Mouse (Mus musculus) hindbrain, embryonic 14.5 days (tissue): ENCODE data around the gene Pcdh9. TPM values are rescaled to one million over a fixed set of nuclear protein-coding genes. Genes with fewer than 3 reads are reported as not detected.

Experiments used
- ATAC-seq: fragments of 200-750 bp; cut with Nextera tagmentation; 2 replicates; pipeline ENCODE4 v1.8.0; 2017; ENCODE audit warnings: moderate number of reproducible peaks, mild to moderate bottlenecking, moderate TSS enrichment, moderate library complexity; ENCODE audit not compliant: low FRiP score
- DNase-seq: peaks from one replicate; pipeline ENCODE4 v3.0.0-alpha.2; 2015; ENCODE audit warnings: low spot score
- H3K27ac ChIP-seq: fragments of 300-500 bp; sonication (generic); 2 replicates; pipeline ENCODE4 v1.5.1; 2014; ENCODE audit warnings: mild to moderate bottlenecking, moderate library complexity
- H3K27me3 ChIP-seq: fragments of 300-500 bp; sonication (generic); 2 replicates; pipeline ENCODE4 v1.6.1; 2014; ENCODE audit warnings: mild to moderate bottlenecking, low read length, mixed read lengths; ENCODE audit not compliant: control insufficient read depth, insufficient read depth
- H3K36me3 ChIP-seq: fragments of 300-500 bp; sonication (generic); replicated peaks from 2 replicates; pipeline ENCODE4 v1.6.1; 2014; ENCODE audit not compliant: control insufficient read depth, insufficient read depth
- H3K4me1 ChIP-seq: fragments of 300-500 bp; sonication (generic); replicated peaks from 2 replicates; pipeline ENCODE4 v1.6.1; 2014; ENCODE audit warnings: antibody characterized with exemption, low read length, mixed read lengths; ENCODE audit not compliant: control insufficient read depth, insufficient read depth
- H3K4me2 ChIP-seq: fragments of 300-500 bp; sonication (generic); replicated peaks from 2 replicates; pipeline ENCODE4 v1.6.1; 2014; ENCODE audit warnings: mild to moderate bottlenecking, moderate library complexity
- H3K4me3 ChIP-seq: fragments of 300-500 bp; sonication (generic); replicated peaks from 2 replicates; pipeline ENCODE4 v1.5.1; 2014; ENCODE audit warnings: mild to moderate bottlenecking, low read length
- H3K9ac ChIP-seq: fragments of 300-500 bp; sonication (generic); 2 replicates; pipeline ENCODE4 v1.6.1; 2014
- H3K9me3 ChIP-seq: fragments of 300-500 bp; sonication (generic); 2 replicates; pipeline ENCODE4 v1.6.1; 2016; ENCODE audit warnings: low read length; ENCODE audit not compliant: control insufficient read depth
- WGBS: fragments of 180-500 bp; shearing (Covaris S2); extraction: QIAGEN DNeasy Blood & Tissue Kit; methylation state at CpG from one replicate; pipeline ENCODE4 v1.1.7; 2014; 5-methylcytosine and 5-hydroxymethylcytosine counted together
- polyA plus RNA-seq: library from polyadenylated mRNA; unstranded; fragments of >200 nt; fragmentation: Nextera tagmentation; extraction: Ambion mirVana; gene quantifications from 2 replicates; pipeline ENCODE4 v1.2.1, GENCODE M21; 2014

The Pcdh9 gene
- polyA plus RNA-seq, 1 experiment from 2014 or later = 177 TPM

- WGBS = 46% methylated on average over 4 of the region's 4 CpGs
- no peak overlapping the region for H3K9ac ChIP-seq
- H3K27me3 ChIP-seq = no peaks in the 10 kb centered on the region
Observed at GRCm38 (mm10) chr14:93070140-93070539, 820.3 kb downstream of the Pcdh9 start.

GRCm38 (mm10) chr14:93067411-93068336 is 822.8 kb downstream of the Pcdh9 start:
- no peaks in the 10 kb centered on the region for H3K36me3 ChIP-seq
- peaks cover 22% of the 10 kb centered on the region for H3K4me1 ChIP-seq
- H3K4me3 ChIP-seq = no peak overlapping the region
- WGBS = 20% methylated on average over 5 of the region's 5 CpGs
- H3K4me2 ChIP-seq = 0 out of 2 replicates have a peak overlapping the region, but pooled peaks have one; percentile 17
- H3K9ac ChIP-seq = no peak overlapping the region
- H3K27ac ChIP-seq = peak overlapping the region; percentile 64
- peak; percentile 87 for ATAC-seq
- DNase-seq = peak; percentile 37
- no peaks in the 10 kb centered on the region for H3K9me3 ChIP-seq
- H3K27me3 ChIP-seq = no peaks in the 10 kb centered on the region

More at GRCm38 (mm10) chr14:93070140-93070539, 820.3 kb downstream of the Pcdh9 start:
- Histone ChIP-seq H3K36me3 (no peaks in the 10 kb centered on the region), H3K27ac (no peak overlapping the region), H3K4me3 (no peak overlapping the region), H3K4me2 (no peak overlapping the region), H3K9me3 (no peaks in the 10 kb centered on the region), H3K4me1 (peaks cover 22% of the 10 kb centered on the region)
- DNase-seq (no peak), ATAC-seq (no peak)

GRCm38 (mm10) chr14:93066732-93067410 is 823.6 kb downstream of the Pcdh9 start:
- H3K36me3 ChIP-seq = no peaks in the 10 kb centered on the region
- H3K9me3 ChIP-seq = no peaks in the 10 kb centered on the region
- H3K4me3 ChIP-seq = no peak overlapping the region
- H3K4me2 ChIP-seq = 0 out of 2 replicates have a peak overlapping the region, but pooled peaks have one; percentile 17
- H3K27me3 ChIP-seq = no peaks in the 10 kb centered on the region
- H3K4me1 ChIP-seq = peaks cover 22% of the 10 kb centered on the region
- H3K27ac ChIP-seq = peak overlapping the region; percentile 64
- 21% methylated on average over 8 of the region's 8 CpGs for WGBS
- DNase-seq (peak; percentile 27), ATAC-seq (peak; percentile 81)
- no peak overlapping the region for H3K9ac ChIP-seq

DNA sequence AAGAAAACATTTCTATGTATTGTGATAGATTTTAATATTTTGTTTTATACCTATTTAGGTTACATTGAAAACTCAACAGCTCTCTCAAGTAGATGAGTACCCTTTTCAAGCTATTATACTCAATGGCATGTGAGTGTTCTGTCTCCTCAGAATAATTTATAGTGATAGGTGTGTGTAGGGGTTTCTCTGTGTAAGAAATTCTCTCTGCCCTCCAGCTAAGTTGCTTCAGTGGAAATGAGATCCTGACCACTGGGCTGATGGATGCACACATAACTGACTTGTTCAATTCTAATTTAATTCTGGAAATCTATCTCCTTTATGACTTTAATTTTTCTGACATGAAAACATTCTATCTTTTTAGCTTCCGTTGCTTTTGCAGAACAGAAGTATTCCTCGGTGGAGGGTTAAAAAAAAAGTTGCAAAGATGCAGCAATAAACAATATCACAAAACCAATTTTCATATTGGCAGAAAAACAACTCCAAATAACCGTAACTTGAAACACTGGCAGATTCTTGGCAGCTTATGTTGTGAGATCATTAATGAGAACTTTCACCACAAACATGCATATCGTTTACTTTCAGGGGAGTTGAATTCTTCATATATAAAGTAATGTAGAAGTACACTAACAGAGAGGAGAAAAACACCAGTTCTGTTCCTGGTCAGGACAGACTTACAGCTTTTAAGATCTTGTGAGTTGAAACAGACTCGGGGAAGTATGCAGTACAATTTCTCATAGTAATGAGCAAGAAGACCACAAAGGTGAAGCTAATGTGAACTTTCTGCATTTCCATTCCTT is 828.5 kb downstream of the Pcdh9 start:
- no peak for DNase-seq
- Histone ChIP-seq H3K4me2 (no peak overlapping the region), H3K27ac (no peak overlapping the region), H3K27me3 (no peaks in the 10 kb centered on the region), H3K4me1 (peaks cover 7% of the 10 kb centered on the region; the same call in 1 of the 2 replicates), H3K9me3 (no peaks in the 10 kb centered on the region), H3K4me3 (no peak overlapping the region), H3K9ac (no peak overlapping the region), H3K36me3 (no peaks in the 10 kb centered on the region)
- no peak for ATAC-seq
- WGBS = 59% methylated on average over 5 of the region's 5 CpGs

GRCm38 (mm10) chr14:93058799-93059198 is 831.7 kb downstream of the Pcdh9 start:
- H3K27me3 ChIP-seq = no peaks in the 10 kb centered on the region
- no peaks in the 10 kb centered on the region for H3K36me3 ChIP-seq
- no peaks in the 10 kb centered on the region for H3K9me3 ChIP-seq
- H3K4me1 ChIP-seq = no peaks in the 10 kb centered on the region
- DNase-seq (no peak), ATAC-seq (no peak)
- 90% methylated on average over 6 of the region's 6 CpGs for WGBS
- H3K9ac ChIP-seq = no peak overlapping the region
- no peak overlapping the region for H3K4me3 ChIP-seq
- no peak overlapping the region for H3K4me2 ChIP-seq
- no peak overlapping the region for H3K27ac ChIP-seq

GRCm38 (mm10) chr14:93055997-93056396 is 834.5 kb downstream of the Pcdh9 start:
- Histone ChIP-seq H3K9ac (no peak overlapping the region), H3K27ac (no peak overlapping the region), H3K27me3 (no peaks in the 10 kb centered on the region), H3K4me3 (no peak overlapping the region), H3K4me1 (no peaks in the 10 kb centered on the region), H3K4me2 (no peak overlapping the region), H3K36me3 (no peaks in the 10 kb centered on the region), H3K9me3 (no peaks in the 10 kb centered on the region)
- DNase-seq (no peak), ATAC-seq (no peak)
- 87% methylated on average over 3 of the region's 3 CpGs for WGBS

DNA sequence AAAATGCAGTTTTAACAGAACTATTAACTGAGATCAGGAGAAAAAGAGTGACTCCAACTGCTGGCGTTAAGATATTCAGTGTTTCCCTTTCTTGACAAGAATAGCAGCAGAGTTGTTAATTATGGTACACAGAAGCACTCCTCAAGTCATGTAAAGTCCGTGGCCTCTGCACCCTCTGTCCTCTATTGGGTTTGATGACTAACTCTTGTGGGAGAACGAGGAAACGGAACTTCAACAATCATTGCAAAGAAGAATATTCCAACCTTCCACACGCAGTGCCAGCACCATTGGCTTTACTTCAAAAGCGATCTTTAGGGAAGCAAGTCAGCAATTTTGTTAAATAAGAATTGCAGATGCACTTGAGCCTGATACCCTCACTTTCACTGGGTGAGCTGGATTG is 849.9 kb downstream of the Pcdh9 start:
- no peaks in the 10 kb centered on the region for H3K27me3 ChIP-seq
- H3K27ac ChIP-seq = no peak overlapping the region
- no peaks in the 10 kb centered on the region for H3K9me3 ChIP-seq
- H3K9ac ChIP-seq = no peak overlapping the region
- no peak overlapping the region for H3K4me2 ChIP-seq
- 74% methylated on average over 6 of the region's 6 CpGs for WGBS
- no peak for ATAC-seq
- no peak overlapping the region for H3K4me3 ChIP-seq
- H3K4me1 ChIP-seq = 0 out of 2 replicates have a peak, but pooled peaks cover 3% of the 10 kb centered on the region
- no peak for DNase-seq
- H3K36me3 ChIP-seq = no peaks in the 10 kb centered on the region

- Histone ChIP-seq H3K9ac (no peak overlapping the region), H3K4me2 (no peak overlapping the region), H3K9me3 (no peaks in the 10 kb centered on the region), H3K4me1 (0 out of 2 replicates have a peak, but pooled peaks cover 3% of the 10 kb centered on the region), H3K27me3 (no peaks in the 10 kb centered on the region), H3K36me3 (no peaks in the 10 kb centered on the region), H3K27ac (no peak overlapping the region), H3K4me3 (no peak overlapping the region)
- ATAC-seq = no peak
- WGBS = 58% methylated on average over 8 of the region's 8 CpGs
- no peak for DNase-seq
Observed at GRCm38 (mm10) chr14:93039326-93040221, 850.9 kb downstream of the Pcdh9 start.
